Mouse (Mus musculus): ENCODE measurements around the gene Ptgis. TPM values are rescaled to one million over a fixed set of nuclear protein-coding genes. Genes with fewer than 3 reads are reported as not detected.

Gene Ptgis
- total and polyA plus RNA-seq, 3 experiments: 16.3 to 32.1 (median 17.7) TPM

GRCm38 (mm10) chr2:167155541-167155973 is 84.8 kb downstream of the Ptgis start:
- Histone ChIP-seq H3K27ac (no peak overlapping the region), H3K9ac (ENCODE audit: low read depth, low read length) (no peak overlapping the region)

GRCm38 (mm10) chr2:167150880-167151279 is 89.5 kb downstream of the Ptgis start:
- H3K4me3 ChIP-seq: no peak overlapping the region
- TF ChIP-seq POLR2A (IDR thresholded peaks at IDR 0.05; ENCODE audit: insufficient read depth, low read depth, low read length): no peak
- no peak for TF ChIP-seq EP300 (IDR thresholded peaks at IDR 0.05; ENCODE audit: insufficient read depth, low read depth, low read length)
- TF ChIP-seq CTCF (IDR thresholded peaks at IDR 0.05): no peak
- H3K4me1 ChIP-seq (ENCODE audit: control insufficient read depth, insufficient read depth, low read length): peaks cover 17% of the 10 kb centered on the region
- H3K36me3 ChIP-seq (ENCODE audit: control insufficient read depth, insufficient read depth, low read length): no peaks in the 10 kb centered on the region
- H3K9ac ChIP-seq (ENCODE audit: low read depth, low read length): no peak overlapping the region
- no peaks in the 10 kb centered on the region for H3K27me3 ChIP-seq (ENCODE audit: control insufficient read depth, insufficient read depth, low read length)
- H3K79me2 ChIP-seq (replicated peaks; ENCODE audit: control insufficient read depth, insufficient read depth, low read length): peaks cover 6% of the 10 kb centered on the region; the same call in 1 of the 2 replicates
- H3K27ac ChIP-seq: no peak overlapping the region
- 80% methylated on average over 6 of the region's 6 CpGs for WGBS
- DNase-seq: no peak
- intact Hi-C loops (cut with DNase I): no loop called here

More at GRCm38 (mm10) chr2:167155541-167155973, 84.8 kb downstream of the Ptgis start:
- WGBS: 30% methylated on average over 4 of the region's 4 CpGs
- TF ChIP-seq CTCF (IDR thresholded peaks at IDR 0.05): no peak
- no peak for TF ChIP-seq EP300 (IDR thresholded peaks at IDR 0.05; ENCODE audit: insufficient read depth, low read depth, low read length)
- TF ChIP-seq POLR2A (IDR thresholded peaks at IDR 0.05; ENCODE audit: insufficient read depth, low read depth, low read length): no peak
- intact Hi-C loops (cut with DNase I): no loop called here
- H3K27me3 ChIP-seq (ENCODE audit: control insufficient read depth, insufficient read depth, low read length): no peaks in the 10 kb centered on the region
- H3K4me3 ChIP-seq: no peak overlapping the region
- H3K79me2 ChIP-seq (replicated peaks; ENCODE audit: control insufficient read depth, insufficient read depth, low read length): peaks cover 6% of the 10 kb centered on the region; the same call in 1 of the 2 replicates
- H3K4me1 ChIP-seq (ENCODE audit: control insufficient read depth, insufficient read depth, low read length): peaks cover 12% of the 10 kb centered on the region
- no peak for DNase-seq
- no peaks in the 10 kb centered on the region for H3K36me3 ChIP-seq (ENCODE audit: control insufficient read depth, insufficient read depth, low read length)

GRCm38 (mm10) chr2:167150135-167150534 is 90.3 kb downstream of the Ptgis start:
- intact Hi-C loops (cut with DNase I): no loop called here
- Histone ChIP-seq H3K4me3 (no peak overlapping the region), H3K27ac (no peak overlapping the region), H3K9ac (ENCODE audit: low read depth, low read length) (no peak overlapping the region), H3K27me3 (ENCODE audit: control insufficient read depth, insufficient read depth, low read length) (no peaks in the 10 kb centered on the region), H3K4me1 (ENCODE audit: control insufficient read depth, insufficient read depth, low read length) (peaks cover 14% of the 10 kb centered on the region), H3K36me3 (ENCODE audit: control insufficient read depth, insufficient read depth, low read length) (no peaks in the 10 kb centered on the region), H3K79me2 (replicated peaks; ENCODE audit: control insufficient read depth, insufficient read depth, low read length) (peaks cover 2% of the 10 kb centered on the region; the same call in 1 of the 2 replicates)
- WGBS: 89% methylated on average over 7 of the region's 7 CpGs
- TF ChIP-seq POLR2A (IDR thresholded peaks at IDR 0.05; ENCODE audit: insufficient read depth, low read depth, low read length): no peak
- TF ChIP-seq CTCF (IDR thresholded peaks at IDR 0.05): no peak
- no peak for TF ChIP-seq EP300 (IDR thresholded peaks at IDR 0.05; ENCODE audit: insufficient read depth, low read depth, low read length)
- DNase-seq: no peak

- H3K79me2 ChIP-seq (replicated peaks; ENCODE audit: control insufficient read depth, insufficient read depth, low read length): 0 out of 2 replicates have a peak, but pooled peaks cover 2% of the 10 kb centered on the region
- no peaks in the 10 kb centered on the region for H3K36me3 ChIP-seq (ENCODE audit: control insufficient read depth, insufficient read depth, low read length)
- no peak for DNase-seq
- peaks cover 13% of the 10 kb centered on the region for H3K4me1 ChIP-seq (ENCODE audit: control insufficient read depth, insufficient read depth, low read length)
- intact Hi-C loops (cut with DNase I): no loop called here
- H3K4me3 ChIP-seq: no peak overlapping the region
- 83% methylated on average over 6 of the region's 6 CpGs for WGBS
- H3K27me3 ChIP-seq (ENCODE audit: control insufficient read depth, insufficient read depth, low read length): no peaks in the 10 kb centered on the region
- TF ChIP-seq EP300 (IDR thresholded peaks at IDR 0.05; ENCODE audit: insufficient read depth, low read depth, low read length): no peak
- TF ChIP-seq POLR2A (IDR thresholded peaks at IDR 0.05; ENCODE audit: insufficient read depth, low read depth, low read length): no peak
- TF ChIP-seq CTCF (IDR thresholded peaks at IDR 0.05): no peak
- H3K9ac ChIP-seq (ENCODE audit: low read depth, low read length): no peak overlapping the region
- no peak overlapping the region for H3K27ac ChIP-seq
Measured at GRCm38 (mm10) chr2:167149035-167149434, 91.4 kb downstream of the Ptgis start.

- WGBS: 39% methylated on average over 8 of the region's 8 CpGs
- no peak overlapping the region; the same call in 1 of the 2 replicates for H3K27ac ChIP-seq
- DNase-seq: peak; percentile 40 to 52
Measured at GRCm38 (mm10) chr2:167147708-167148107, 92.7 kb downstream of the Ptgis start.

GRCm38 (mm10) chr2:167145904-167146303 is 94.5 kb downstream of the Ptgis start:
- no peaks in the 10 kb centered on the region for H3K36me3 ChIP-seq (ENCODE audit: control insufficient read depth, insufficient read depth, low read length)
- no peak for DNase-seq
- intact Hi-C loops (cut with DNase I): no loop called here
- TF ChIP-seq EP300 (IDR thresholded peaks at IDR 0.05; ENCODE audit: insufficient read depth, low read depth, low read length) (no peak), POLR2A (IDR thresholded peaks at IDR 0.05; ENCODE audit: insufficient read depth, low read depth, low read length) (no peak), CTCF (IDR thresholded peaks at IDR 0.05) (no peak)
- H3K79me2 ChIP-seq (replicated peaks; ENCODE audit: control insufficient read depth, insufficient read depth, low read length): peaks cover 2% of the 10 kb centered on the region
- H3K4me1 ChIP-seq (ENCODE audit: control insufficient read depth, insufficient read depth, low read length): peaks cover 11% of the 10 kb centered on the region
- no peak overlapping the region for H3K27ac ChIP-seq
- H3K4me3 ChIP-seq: no peak overlapping the region
- 46% methylated on average over 5 of the region's 5 CpGs for WGBS
- no peaks in the 10 kb centered on the region for H3K27me3 ChIP-seq (ENCODE audit: control insufficient read depth, insufficient read depth, low read length)
- H3K9ac ChIP-seq (ENCODE audit: low read depth, low read length): no peak overlapping the region

More at GRCm38 (mm10) chr2:167147708-167148107, 92.7 kb downstream of the Ptgis start:
- H3K79me2 ChIP-seq (replicated peaks; ENCODE audit: control insufficient read depth, insufficient read depth, low read length): 0 out of 2 replicates have a peak, but pooled peaks cover 2% of the 10 kb centered on the region
- no peaks in the 10 kb centered on the region for H3K27me3 ChIP-seq (ENCODE audit: control insufficient read depth, insufficient read depth, low read length)
- no peaks in the 10 kb centered on the region for H3K36me3 ChIP-seq (ENCODE audit: control insufficient read depth, insufficient read depth, low read length)
- H3K4me3 ChIP-seq: no peak overlapping the region
- H3K4me1 ChIP-seq (ENCODE audit: control insufficient read depth, insufficient read depth, low read length): peaks cover 11% of the 10 kb centered on the region
- H3K9ac ChIP-seq (ENCODE audit: low read depth, low read length): no peak overlapping the region
- intact Hi-C loops (cut with DNase I): no loop called here
- TF ChIP-seq CTCF (IDR thresholded peaks at IDR 0.05) (no peak), POLR2A (IDR thresholded peaks at IDR 0.05; ENCODE audit: insufficient read depth, low read depth, low read length) (no peak), EP300 (IDR thresholded peaks at IDR 0.05; ENCODE audit: insufficient read depth, low read depth, low read length) (no peak)
